Mouse (Mus musculus) layer of hippocampus, adult 2 months (tissue): ENCODE results near the gene Nmrk2. TPM values are rescaled to one million over a fixed set of nuclear protein-coding genes. Genes with fewer than 3 reads are reported as not detected.

ENCODE experiments used
- DNase-seq, 2 experiments: peaks; one replicate each; pipeline ENCODE4 v3.0.0; 2022; ENCODE audit warnings: low spot score in 2 of 2
- H3K27ac ChIP-seq: fragments of 200-600 bp; 2 replicates; pipeline ENCODE4 v1.8.1; 2022
- H3K4me3 ChIP-seq: fragments of 200-600 bp; 2 replicates; pipeline ENCODE4 v1.8.1; 2022; ENCODE audit warnings: mild to moderate bottlenecking
- CTCF ChIP-seq: fragments of 200-600 bp; conservative IDR thresholded peaks from 2 replicates; pipeline ENCODE4 v1.8.1; 2022; ENCODE audit warnings: antibody characterized with exemption, mild to moderate bottlenecking, moderate library complexity
- total RNA-seq, 2 experiments: library from RNA; stranded (reverse); gene quantifications; 2 replicates each; pipeline ENCODE4 v1.2.3; 2021

Gene Nmrk2
- total RNA-seq, 2 experiments from 2014 or later: 0.32 to 0.33 TPM

DNA sequence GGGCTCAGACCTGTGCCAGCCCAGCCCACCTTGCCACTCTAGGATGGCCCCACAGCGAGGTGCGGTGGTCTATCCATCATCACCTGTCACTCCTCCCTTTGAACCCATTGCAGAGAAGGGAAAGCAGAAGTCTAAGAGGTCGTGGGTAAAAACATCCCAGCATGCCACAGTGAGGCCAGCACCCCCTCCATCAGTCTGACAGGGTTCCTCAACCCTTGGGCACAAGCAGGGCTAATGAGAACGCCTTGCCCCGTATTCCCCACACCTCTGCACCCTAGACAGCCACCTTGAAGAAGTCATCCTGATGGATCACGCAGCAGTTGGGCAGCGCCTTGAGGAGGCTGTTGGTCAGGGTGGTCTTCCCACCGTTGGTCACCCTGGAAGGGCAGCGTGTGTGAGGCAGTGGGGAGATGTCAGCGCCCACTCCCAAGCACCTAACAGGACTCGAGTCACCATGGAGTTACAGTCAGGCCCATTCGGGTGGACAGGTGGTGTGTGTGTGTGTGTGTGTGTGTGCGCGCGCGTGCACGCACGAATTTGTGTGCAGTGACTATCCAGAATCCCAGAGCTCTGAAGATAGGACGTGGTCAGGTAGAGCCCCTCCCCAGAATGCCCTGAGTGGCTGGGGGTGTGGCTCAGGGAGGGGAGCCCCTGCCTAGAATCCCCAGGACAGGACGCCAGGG is 1.1 kb downstream of the Nmrk2 start:
- no peak overlapping the region for H3K4me3 ChIP-seq
- TF ChIP-seq CTCF: no peak
- no peak for DNase-seq
- H3K27ac ChIP-seq: no peak overlapping the region

DNA sequence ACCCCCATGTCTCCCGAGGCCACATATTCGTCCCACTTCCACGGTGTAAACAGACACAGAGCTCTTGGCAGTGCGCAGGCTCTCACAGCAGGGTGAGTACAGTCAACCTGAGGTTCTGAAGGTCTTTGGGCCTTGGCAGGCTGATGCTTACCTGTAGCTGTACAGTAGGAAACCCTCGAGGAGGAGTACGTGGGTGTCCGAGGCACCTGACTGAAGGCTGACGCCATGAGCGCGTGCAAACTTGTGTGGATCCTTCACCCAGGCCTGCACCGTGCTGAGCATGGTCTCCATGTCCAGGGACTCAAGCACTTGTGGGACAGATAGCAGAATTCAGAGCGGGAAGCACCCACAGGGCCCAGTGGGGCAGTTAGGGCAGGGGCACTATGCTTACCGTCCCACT is 1.7 kb downstream of the Nmrk2 start:
- DNase-seq: no peak
- H3K4me3 ChIP-seq: no peak overlapping the region
- no peak for TF ChIP-seq CTCF

DNA sequence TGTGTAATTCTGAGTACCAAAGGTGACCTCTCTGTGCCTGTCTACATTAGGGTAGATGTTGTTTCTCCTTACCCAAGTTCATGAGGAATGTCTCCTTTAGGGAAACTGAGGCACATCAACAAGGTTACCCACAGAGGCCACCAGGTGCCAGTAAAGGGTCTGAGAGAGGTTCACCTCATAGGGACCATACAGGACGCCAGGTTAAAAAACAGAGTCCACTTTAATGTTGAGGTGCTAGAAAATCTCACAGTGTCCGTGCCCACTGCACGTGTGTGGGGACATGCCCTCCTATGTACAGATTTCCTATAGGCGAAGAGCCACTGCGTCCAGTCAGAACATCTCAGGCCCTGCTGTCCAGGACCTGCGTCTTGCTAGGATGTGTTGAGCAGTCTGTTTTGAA is 2.9 kb downstream of the Nmrk2 start:
- Histone ChIP-seq H3K4me3 (no peak overlapping the region), H3K27ac (no peak overlapping the region)
- TF ChIP-seq CTCF: no peak
- no peak for DNase-seq

More for the DNA sequence above, 1.7 kb downstream of the Nmrk2 start:
- no peak overlapping the region for H3K27ac ChIP-seq

DNA sequence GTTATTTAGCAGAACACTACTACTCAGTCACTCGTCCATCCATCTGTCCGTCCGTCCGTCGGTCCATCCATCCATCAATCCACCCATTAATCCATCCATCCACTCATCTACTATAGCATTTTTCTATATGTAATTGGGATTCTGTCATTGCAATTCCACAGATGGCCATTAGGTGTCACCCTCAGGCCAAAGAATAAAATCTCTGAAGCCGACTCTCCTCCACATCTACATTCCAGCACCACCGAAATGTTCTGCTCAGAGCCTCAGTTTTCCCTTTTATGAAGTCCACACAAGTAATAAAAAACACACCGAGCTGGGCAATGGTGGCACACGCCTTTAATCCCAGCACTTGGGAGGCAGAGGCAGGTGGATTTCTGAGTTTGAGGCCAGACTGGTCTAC is 3.6 kb downstream of the Nmrk2 start:
- H3K27ac ChIP-seq: no peak overlapping the region

DNA sequence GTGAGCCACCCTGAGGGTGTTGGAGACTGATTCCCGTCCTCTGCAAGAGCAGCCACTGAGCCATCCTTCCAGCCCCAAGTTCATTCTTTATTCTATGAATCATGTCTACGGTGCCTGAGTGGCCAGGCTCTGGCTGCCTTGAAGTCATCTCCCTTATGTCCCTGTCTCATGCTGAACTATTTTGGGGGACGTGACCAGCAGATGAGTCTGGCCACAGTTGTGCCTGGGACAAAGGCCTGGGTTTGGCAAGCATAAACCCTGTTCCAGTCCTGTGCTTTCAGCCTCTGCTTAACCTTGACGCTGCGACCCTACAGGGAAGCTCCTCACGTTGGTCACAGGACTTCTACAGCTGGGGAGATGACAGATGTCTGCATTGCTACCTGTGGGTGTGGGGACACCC is 4.5 kb downstream of the Nmrk2 start:
- H3K4me3 ChIP-seq: no peak overlapping the region
- no peak for DNase-seq
- no peak overlapping the region for H3K27ac ChIP-seq
- no peak for TF ChIP-seq CTCF

More for the DNA sequence above, 3.6 kb downstream of the Nmrk2 start:
- TF ChIP-seq CTCF: peak; percentile 93
- H3K4me3 ChIP-seq: no peak overlapping the region
- DNase-seq: peak in 1 of 2 experiments; percentile 74

DNA sequence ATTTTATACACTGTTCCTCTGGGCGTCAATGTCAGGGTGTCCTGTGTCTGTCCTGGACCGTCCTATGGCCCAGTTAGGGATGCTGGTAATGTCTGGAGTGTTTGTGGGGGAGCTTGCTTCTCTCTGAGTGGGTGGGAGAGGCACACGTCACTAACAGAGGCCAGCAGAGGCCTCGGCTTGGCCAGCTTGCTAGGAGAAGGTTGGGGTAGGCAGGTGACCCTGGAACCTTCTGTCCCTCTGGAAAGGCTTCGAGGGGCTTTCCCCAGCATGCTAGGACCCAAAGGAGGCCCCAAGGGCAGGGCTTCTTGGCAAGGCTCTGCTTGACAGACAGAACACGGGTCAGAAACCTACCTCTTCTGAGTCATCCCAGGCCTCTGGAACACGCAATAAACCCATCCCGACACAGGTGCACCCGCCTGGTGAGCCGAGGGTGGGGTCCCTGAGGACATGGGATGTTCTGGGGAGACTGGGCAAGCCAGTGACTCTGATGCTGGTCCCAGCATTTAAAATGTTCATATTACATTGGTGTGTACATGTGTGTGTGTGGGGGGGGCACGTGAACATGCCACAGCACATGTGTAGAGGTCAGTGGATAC is 5.3 kb downstream of the Nmrk2 start:
- no peak for TF ChIP-seq CTCF
- DNase-seq: no peak
- Histone ChIP-seq H3K4me3 (no peak overlapping the region), H3K27ac (no peak overlapping the region)

DNA sequence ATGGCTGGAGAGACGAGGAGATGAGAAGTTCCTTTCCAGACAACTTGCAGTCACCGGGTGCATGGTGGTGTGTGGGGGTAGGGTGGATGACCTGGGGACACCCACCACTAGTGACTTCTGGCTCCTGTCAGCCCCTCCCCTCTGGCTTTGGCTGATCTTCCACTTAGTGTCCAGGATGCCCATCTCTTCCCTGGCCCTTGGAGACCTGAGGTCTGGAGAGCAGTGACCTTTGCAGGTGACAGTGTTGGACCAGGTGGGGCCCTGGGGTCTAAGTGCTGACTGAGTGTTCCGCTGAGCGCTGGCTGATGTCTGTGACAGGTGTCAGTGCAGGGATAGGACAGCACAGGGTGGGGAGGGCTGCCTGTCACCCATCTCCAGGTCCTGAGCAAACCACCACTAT is 6.6 kb downstream of the Nmrk2 start:
- TF ChIP-seq CTCF: no peak
- Histone ChIP-seq H3K4me3 (no peak overlapping the region), H3K27ac (no peak overlapping the region)
- no peak for DNase-seq

DNA sequence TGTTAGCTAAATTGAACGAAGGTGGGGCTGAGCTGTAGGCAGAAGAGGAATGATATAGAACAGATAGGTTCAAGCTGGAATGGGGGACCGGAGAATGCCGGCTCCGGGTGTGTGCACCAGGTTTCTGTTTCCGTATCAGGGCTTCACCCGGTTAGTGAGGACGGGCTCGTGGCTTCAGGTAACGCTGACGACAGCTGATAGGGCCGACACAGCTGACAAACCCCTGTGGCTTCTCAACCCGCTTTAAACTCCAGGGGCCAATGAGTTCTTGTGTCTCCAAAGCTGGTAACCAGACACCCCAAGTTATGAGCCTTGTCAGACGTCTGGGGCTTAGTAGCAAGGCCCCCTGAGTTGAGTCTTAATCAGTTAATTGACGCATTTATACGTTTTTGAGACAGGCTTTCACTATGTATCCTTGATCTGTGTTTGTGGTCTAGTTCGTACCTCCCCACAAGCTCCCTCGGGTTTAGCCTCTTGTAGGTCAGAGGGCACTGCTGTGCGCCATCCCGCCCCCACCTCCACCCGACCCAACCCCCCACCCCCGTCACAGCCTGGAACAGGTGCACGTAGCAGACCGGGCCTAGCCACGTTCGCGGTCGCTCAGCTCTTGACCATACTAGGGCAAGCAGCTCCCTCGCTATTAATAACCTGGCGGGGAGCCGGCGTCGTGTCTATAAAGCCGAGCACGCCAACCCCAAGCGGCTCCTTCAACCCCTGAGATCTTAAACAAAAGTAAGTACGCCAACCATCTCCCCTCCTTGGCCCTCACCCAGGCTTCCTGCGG is 7.7 kb downstream of the Nmrk2 start:
- H3K4me3 ChIP-seq: no peak overlapping the region
- no peak for TF ChIP-seq CTCF
- H3K27ac ChIP-seq: peak overlapping the region; percentile 98; the same call in 1 of the 2 replicates
- DNase-seq: no peak

DNA sequence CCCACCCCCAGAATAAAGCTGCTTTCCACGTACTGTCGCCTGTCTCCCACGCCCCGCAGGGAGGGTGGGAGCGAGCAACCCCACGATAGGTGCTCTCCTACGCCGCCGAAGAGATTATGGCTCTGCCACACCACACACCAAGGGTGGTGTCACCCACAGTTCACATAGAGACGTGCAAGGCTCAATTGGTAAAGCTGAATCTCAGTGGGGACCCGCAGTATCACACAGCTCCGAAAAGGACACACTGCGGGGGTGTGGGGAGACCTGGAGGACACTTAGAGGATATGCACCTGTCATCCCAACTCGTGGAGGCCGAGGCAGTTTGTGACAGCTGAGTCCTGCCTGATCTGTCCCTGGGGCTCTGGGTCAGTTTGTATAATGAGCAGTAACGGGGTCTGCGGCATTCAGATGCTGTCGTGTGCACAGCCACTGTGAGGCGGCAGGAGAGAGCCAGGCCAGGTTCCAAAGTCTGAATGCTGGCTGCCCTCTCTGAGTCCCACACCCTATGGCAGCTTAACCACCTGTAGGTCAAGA is 8.8 kb downstream of the Nmrk2 start:
- peak overlapping the region; percentile 98 for H3K27ac ChIP-seq
- peak overlapping the region; percentile 63 for H3K4me3 ChIP-seq
- TF ChIP-seq CTCF: no peak
- DNase-seq: no peak

DNA sequence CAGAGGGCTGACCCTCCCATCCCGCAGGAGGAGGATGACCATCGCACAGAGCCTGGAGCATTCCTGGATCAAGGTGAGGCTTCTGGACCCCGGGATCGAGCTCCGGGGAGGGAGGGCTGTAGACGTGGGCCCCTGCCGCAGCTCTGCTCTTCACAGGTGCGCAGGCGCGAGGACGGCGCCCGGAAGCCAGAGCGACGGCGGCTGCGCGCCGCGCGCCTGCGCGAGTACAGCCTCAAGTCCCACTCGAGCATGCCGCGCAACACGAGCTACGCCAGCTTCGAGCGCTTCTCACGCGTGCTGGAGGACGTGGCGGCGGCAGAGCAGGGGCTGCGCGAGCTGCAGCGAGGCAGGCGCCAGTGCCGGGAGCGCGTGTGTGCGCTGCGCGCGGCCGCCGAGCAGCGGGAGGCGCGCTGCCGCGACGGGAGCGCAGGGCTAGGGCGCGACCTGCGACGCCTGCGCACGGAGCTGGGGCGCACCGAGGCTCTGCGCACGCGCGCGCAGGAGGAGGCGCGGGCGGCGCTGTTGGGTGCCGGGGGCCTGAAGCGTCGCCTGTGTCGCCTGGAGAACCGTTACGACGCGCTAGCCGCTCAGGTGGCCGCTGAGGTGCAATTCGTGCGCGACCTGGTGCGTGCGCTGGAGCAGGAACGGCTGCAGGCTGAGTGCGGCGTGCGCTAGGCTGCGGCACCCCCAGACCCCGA is 9.4 kb downstream of the Nmrk2 start:
- peak; percentile 84 to 85 for DNase-seq
- H3K27ac ChIP-seq: peak overlapping the region; percentile 98
- no peak for TF ChIP-seq CTCF
- H3K4me3 ChIP-seq: peak overlapping the region; percentile 63

DNA sequence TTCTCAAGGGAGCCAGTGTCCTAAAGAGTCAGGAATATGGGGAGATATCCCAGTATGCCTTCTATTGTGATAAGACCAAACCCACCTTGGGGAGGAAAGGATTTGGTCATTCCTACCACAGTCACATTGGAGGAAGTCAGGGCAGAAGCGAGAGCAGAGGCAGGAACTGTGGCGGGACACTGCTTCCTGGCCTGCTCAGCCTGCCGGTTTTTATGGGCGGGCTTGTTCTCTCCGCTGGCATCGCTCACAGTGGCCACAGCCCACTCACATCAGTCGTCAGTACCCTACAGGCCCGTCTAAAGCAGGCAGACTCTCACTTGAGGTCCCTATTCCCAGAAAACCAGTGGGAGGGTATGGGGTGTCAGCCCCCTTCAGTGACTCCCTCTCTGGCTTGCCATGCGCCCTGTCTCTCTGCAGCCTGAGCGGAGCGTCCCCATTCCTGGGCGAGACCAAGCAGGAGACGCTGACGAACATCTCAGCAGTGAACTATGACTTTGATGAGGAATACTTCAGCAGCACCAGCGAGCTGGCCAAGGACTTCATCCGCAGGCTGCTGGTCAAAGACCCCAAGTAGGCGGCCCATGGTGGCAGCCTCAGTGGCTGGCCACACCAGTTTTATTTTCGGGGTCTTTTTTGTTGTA is 10.4 kb downstream of the Nmrk2 start:
- no peak overlapping the region; the same call in 1 of the 2 replicates for H3K4me3 ChIP-seq
- DNase-seq: no peak
- H3K27ac ChIP-seq: peak overlapping the region; percentile 98
- no peak for TF ChIP-seq CTCF

DNA sequence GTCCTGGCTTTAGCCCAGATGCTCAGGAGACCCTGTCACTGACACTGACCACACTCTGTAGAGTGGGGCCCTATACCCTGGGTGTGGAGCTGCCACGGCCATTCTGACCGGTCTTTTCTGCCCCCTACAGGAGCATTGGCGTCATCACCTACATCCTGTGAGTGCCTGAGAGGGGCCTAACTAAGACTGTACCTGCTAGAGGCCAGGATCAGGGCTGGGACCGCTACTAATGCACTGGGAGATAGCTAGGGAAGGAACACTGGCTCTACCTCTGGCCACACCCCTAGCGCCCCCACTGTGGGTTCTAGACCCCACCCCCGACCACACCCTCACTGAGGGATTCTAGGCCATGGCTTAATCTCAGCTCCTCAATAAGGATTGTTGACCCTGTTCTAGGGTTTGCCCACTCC is 10.9 kb downstream of the Nmrk2 start:
- DNase-seq: no peak
- peak; percentile 55 for TF ChIP-seq CTCF
- H3K4me3 ChIP-seq: no peak overlapping the region
- H3K27ac ChIP-seq: peak overlapping the region; percentile 98; the same call in 1 of the 2 replicates
